Comparison of ENCODE assay signal across 25 mouse cellular contexts in genomic region chr5:123854511-123854910, GRCm38 (mm10). TPM values are rescaled to one million over a fixed set of nuclear protein-coding genes. Genes with fewer than 3 reads are reported as not detected.
DNase-seq lines count a peak whose midpoint lies in the region; ATAC-seq and TF ChIP-seq lines count a peak whose summit lies in the region.
"Had no signal": no experiment of that assay in that cellular context is flagged by ENCODE, and none has a peak within 500 bp of the region (broad histone marks: within the 10 kb centered on the region; RNA-seq: fewer than 3 reads in every experiment).

No protein-coding gene starts in this region.

- no peaks in the 10 kb centered on the region for H3K27me3 ChIP-seq in lung, postnatal 0 days (replicated peaks; ENCODE audit: insufficient read depth, low read length)
- H3K27me3 ChIP-seq in intestine, postnatal 0 days (replicated peaks; ENCODE audit: control insufficient read depth, insufficient read depth, low read length), result no peaks in the 10 kb centered on the region
- no peaks in the 10 kb centered on the region for H3K27me3 ChIP-seq in liver, embryonic 14.5 days (ENCODE audit: control insufficient read depth, insufficient read depth, low read length)
- no peaks in the 10 kb centered on the region for H3K27me3 ChIP-seq in stomach, postnatal 0 days (ENCODE audit: control insufficient read depth, insufficient read depth, low read length)
- H3K27me3 ChIP-seq: kidney, embryonic 15.5 days; limb, embryonic 13.5 days; midbrain, embryonic 12.5 days; neural tube, embryonic 12.5 days had no signal

- no peaks in the 10 kb centered on the region for H3K4me1 ChIP-seq in lung, postnatal 0 days (ENCODE audit: insufficient read depth, low read depth, low read length)
- H3K4me1 ChIP-seq in intestine, postnatal 0 days (replicated peaks; ENCODE audit: control insufficient read depth, insufficient read depth, low read length), result no peaks in the 10 kb centered on the region
- H3K4me1 ChIP-seq in liver, embryonic 14.5 days (replicated peaks; ENCODE audit: control insufficient read depth in 2 of 2, insufficient read depth in 2 of 2, low read length in 1 of 2), result peaks cover 0 to 6% of the 10 kb centered on the region in 2 experiments; a peak in 1 of 4 replicates
- no peaks in the 10 kb centered on the region for H3K4me1 ChIP-seq in stomach, postnatal 0 days (replicated peaks; ENCODE audit: control insufficient read depth, insufficient read depth)
- H3K4me1 ChIP-seq: heart, embryonic 10.5 days; midbrain, embryonic 12.5 days; neural tube, embryonic 12.5 days had no signal

- 50% methylated on average over 9 of the region's 9 CpGs for WGBS in lung, postnatal 0 days
- 34% methylated on average over 9 of the region's 9 CpGs for WGBS in intestine, postnatal 0 days
- 61% methylated on average over 9 of the region's 9 CpGs for WGBS in liver, embryonic 14.5 days (ENCODE audit: insufficient replicate concordance)
- WGBS in stomach, postnatal 0 days, result 52% methylated on average over 9 of the region's 9 CpGs

- no peak overlapping the region for H3K4me2 ChIP-seq in lung, postnatal 0 days (replicated peaks; ENCODE audit: low read depth, low read length)
- H3K4me2 ChIP-seq in intestine, postnatal 0 days (replicated peaks; ENCODE audit: low read depth), result peak overlapping the region; percentile 24
- peak overlapping the region; percentile 24 for H3K4me2 ChIP-seq in liver, embryonic 14.5 days (ENCODE audit: low read depth)
- no peak overlapping the region for H3K4me2 ChIP-seq in stomach, postnatal 0 days (replicated peaks; ENCODE audit: low read depth)
- H3K4me2 ChIP-seq: kidney, embryonic 15.5 days; limb, embryonic 13.5 days; midbrain, embryonic 12.5 days; neural tube, embryonic 12.5 days had no signal

- peak; percentile 65 for DNase-seq in lung, postnatal 0 days (ENCODE audit: low spot score)
- no peak for DNase-seq in lung, postnatal 14 days
- peak in 1 of 3 experiments; percentile 16 for DNase-seq in liver, embryonic 14.5 days (ENCODE audit: low read depth in 3 of 3, low spot score in 3 of 3)
- DNase-seq in stomach, postnatal 0 days (ENCODE audit: low spot score), result peak; percentile 68
- no peak for DNase-seq in cerebellum, adult 11-12 months
- no peak for DNase-seq in cerebellum, adult 18-20 months
- DNase-seq in adrenal gland, postnatal 36 days, result no peak
- DNase-seq: adrenal gland, postnatal 14 days; cerebellum, adult 2 months; cerebellum, postnatal 36 days; thymus, postnatal 14 days had no signal

- H3K4me3 ChIP-seq in lung, postnatal 0 days (ENCODE audit: low read depth, low read length), result no peak overlapping the region
- no peak overlapping the region for H3K4me3 ChIP-seq in intestine, postnatal 0 days (ENCODE audit: low read depth, low read length)
- H3K4me3 ChIP-seq in liver, embryonic 14.5 days (ENCODE audit: insufficient read depth in 1 of 2, low read depth in 2 of 2, low read length in 2 of 2), result no peak overlapping the region; a peak in 1 of 4 replicates
- no peak overlapping the region for H3K4me3 ChIP-seq in stomach, postnatal 0 days (ENCODE audit: low read depth, low read length)
- H3K4me3 ChIP-seq: embryonic facial prominence, embryonic 10.5 days; heart, embryonic 10.5 days; hindbrain, embryonic 10.5 days; kidney, embryonic 15.5 days; limb, embryonic 13.5 days; midbrain, embryonic 12.5 days; neural tube, embryonic 12.5 days had no signal

- no peak overlapping the region for H3K27ac ChIP-seq in lung, postnatal 0 days (ENCODE audit: low read length)
- no peak overlapping the region for H3K27ac ChIP-seq in intestine, postnatal 0 days (ENCODE audit: low read depth, low read length)
- H3K27ac ChIP-seq in liver, embryonic 14.5 days, result no peak overlapping the region
- H3K27ac ChIP-seq in stomach, postnatal 0 days (replicated peaks), result no peak overlapping the region
- H3K27ac ChIP-seq: embryonic facial prominence, embryonic 10.5 days; heart, embryonic 10.5 days; hindbrain, embryonic 10.5 days; kidney, embryonic 15.5 days; limb, embryonic 13.5 days; midbrain, embryonic 12.5 days; neural tube, embryonic 12.5 days had no signal

- H3K9me3 ChIP-seq in lung, postnatal 0 days (ENCODE audit: low read length), result no peaks in the 10 kb centered on the region
- H3K9me3 ChIP-seq in intestine, postnatal 0 days (ENCODE audit: control insufficient read depth), result no peaks in the 10 kb centered on the region
- no peaks in the 10 kb centered on the region for H3K9me3 ChIP-seq in liver, embryonic 14.5 days (ENCODE audit: control insufficient read depth, low read length)
- no peaks in the 10 kb centered on the region for H3K9me3 ChIP-seq in stomach, postnatal 0 days (ENCODE audit: control insufficient read depth, low read length)
- H3K9me3 ChIP-seq: embryonic facial prominence, embryonic 10.5 days; G1E; heart, embryonic 10.5 days; hindbrain, embryonic 10.5 days; kidney, embryonic 15.5 days; limb, embryonic 13.5 days; midbrain, embryonic 12.5 days; neural tube, embryonic 12.5 days had no signal

- TF ChIP-seq CTCF in lung, postnatal 0 days (IDR thresholded peaks at IDR 0.05), result no peak
- no peak for TF ChIP-seq CTCF in intestine, postnatal 0 days (IDR thresholded peaks at IDR 0.05; ENCODE audit: low read depth)
- no peak for TF ChIP-seq CTCF in liver, embryonic 14.5 days (IDR thresholded peaks at IDR 0.05; ENCODE audit: low read depth)
- no peak for TF ChIP-seq CTCF in stomach, postnatal 0 days (IDR thresholded peaks at IDR 0.05; ENCODE audit: low read depth)

- no peaks in the 10 kb centered on the region for H3K36me3 ChIP-seq in lung, postnatal 0 days (ENCODE audit: insufficient read depth, low read length)
- H3K36me3 ChIP-seq in intestine, postnatal 0 days (ENCODE audit: control insufficient read depth, insufficient read depth), result no peaks in the 10 kb centered on the region
- H3K36me3 ChIP-seq in liver, embryonic 14.5 days (replicated peaks; ENCODE audit: control insufficient read depth, insufficient read depth, low read depth), result no peaks in the 10 kb centered on the region
- H3K36me3 ChIP-seq in stomach, postnatal 0 days (ENCODE audit: control insufficient read depth, insufficient read depth, low read length), result no peaks in the 10 kb centered on the region
- H3K36me3 ChIP-seq: embryonic facial prominence, embryonic 10.5 days; G1E; heart, embryonic 10.5 days; hindbrain, embryonic 10.5 days; kidney, embryonic 15.5 days; limb, embryonic 13.5 days; midbrain, embryonic 12.5 days; neural tube, embryonic 12.5 days had no signal

- no peak overlapping the region for H3K9ac ChIP-seq in lung, postnatal 0 days (replicated peaks; ENCODE audit: low read depth)
- no peak overlapping the region for H3K9ac ChIP-seq in intestine, postnatal 0 days (ENCODE audit: low read depth, low read length)
- no peak overlapping the region for H3K9ac ChIP-seq in liver, embryonic 14.5 days (replicated peaks)
- no peak overlapping the region for H3K9ac ChIP-seq in stomach, postnatal 0 days (ENCODE audit: low read length)
- H3K9ac ChIP-seq: kidney, embryonic 15.5 days; limb, embryonic 13.5 days; midbrain, embryonic 12.5 days; neural tube, embryonic 12.5 days had no signal

- peak; percentile 53 for ATAC-seq in lung, postnatal 0 days
- peak; percentile 84 for ATAC-seq in intestine, postnatal 0 days
- ATAC-seq in liver, embryonic 14.5 days (ENCODE audit: insufficient read depth), result peak; percentile 63; the same call in 1 of the 2 replicates
- ATAC-seq in stomach, postnatal 0 days (ENCODE audit: low FRiP score, low TSS enrichment), result peak; percentile 86
- ATAC-seq: activated CD4-positive, CD25-positive, alpha-beta regulatory T cell, adult 4 months had no signal

- no peak for TF ChIP-seq EP300 in lung, postnatal 0 days (IDR thresholded peaks at IDR 0.05)
- no peak for TF ChIP-seq EP300 in liver, embryonic 14.5 days (IDR thresholded peaks at IDR 0.05; ENCODE audit: low read depth)
- no peak for TF ChIP-seq EP300 in stomach, postnatal 0 days (optimal IDR thresholded peaks at IDR 0.05)

RNA-seq across cellular contexts. Expression of gene Hcar2, which starts 10.8 kb away (rescaled TPM):
- 3.7 and 5.4 TPM in 2 replicates for polyA plus RNA-seq in lung, postnatal 0 days (2015; fragmentation: Nextera tagmentation; extraction: Ambion mirVana)
- 0.16 and 0.30 TPM in 2 replicates for polyA plus RNA-seq in intestine, postnatal 0 days (2015; fragmentation: Nextera tagmentation; extraction: Ambion mirVana)
- 0.20 and 0.22 TPM in 2 replicates for polyA plus RNA-seq in liver, embryonic 14.5 days (2012; rRNA removed)
- polyA plus RNA-seq in liver, embryonic 14.5 days (2014; fragmentation: Nextera tagmentation; extraction: Ambion mirVana), result 0.11 and 0.42 TPM in 2 replicates
- 24.0 and 26.8 TPM in 2 replicates for polyA plus RNA-seq in stomach, postnatal 0 days (2015; fragmentation: Nextera tagmentation; extraction: Ambion mirVana)
- total RNA-seq in adrenal gland, postnatal 36 days (2021), result 1 to 10 TPM; 3.5 to 9.6 TPM
- total RNA-seq: gastrocnemius, adult 18-20 months; left cerebral cortex, postnatal 14 days had no signal
- polyA plus RNA-seq: activated CD4-positive, CD25-positive, alpha-beta regulatory T cell, adult 4 months; embryonic facial prominence, embryonic 10.5 days; forebrain, embryonic 11.5 days; G1E; heart, embryonic 10.5 days; heart, postnatal 0 days; midbrain, embryonic 12.5 days; neural tube, embryonic 12.5 days had no signal

RNA-seq across cellular contexts. Expression of gene Hcar1, which starts 25.3 kb away (rescaled TPM):
- 0.53 and 0.55 TPM in 2 replicates for polyA plus RNA-seq in lung, postnatal 0 days (2015; fragmentation: Nextera tagmentation; extraction: Ambion mirVana)
- 1.4 TPM in 2 replicates for polyA plus RNA-seq in intestine, postnatal 0 days (2015; fragmentation: Nextera tagmentation; extraction: Ambion mirVana)
- polyA plus RNA-seq in liver, embryonic 14.5 days (2012; rRNA removed), result 0.06 and 0.08 TPM in 2 replicates
- 0.08 and 0.10 TPM in 2 replicates for polyA plus RNA-seq in liver, embryonic 14.5 days (2014; fragmentation: Nextera tagmentation; extraction: Ambion mirVana)
- 4.9 and 6.0 TPM in 2 replicates for polyA plus RNA-seq in stomach, postnatal 0 days (2015; fragmentation: Nextera tagmentation; extraction: Ambion mirVana)
- 10 to 100 TPM in 1 of 2 experiments, 1 to 10 TPM in 1; 8.8 to 18.3 TPM for total RNA-seq in adrenal gland, postnatal 36 days (2021)
- polyA plus RNA-seq: activated CD4-positive, CD25-positive, alpha-beta regulatory T cell, adult 4 months; G1E; heart, embryonic 10.5 days; hindbrain, embryonic 10.5 days; neural tube, embryonic 12.5 days had no signal

RNA-seq across cellular contexts. Expression of gene Denr, which starts 52.5 kb away (rescaled TPM):
- 70.7 and 87.3 TPM in 2 replicates for polyA plus RNA-seq in lung, postnatal 0 days (2015; fragmentation: Nextera tagmentation; extraction: Ambion mirVana)
- 82.7 and 89.1 TPM in 2 replicates for polyA plus RNA-seq in intestine, postnatal 0 days (2015; fragmentation: Nextera tagmentation; extraction: Ambion mirVana)
- polyA plus RNA-seq in liver, embryonic 14.5 days (2012; rRNA removed), result 8.8 and 17.5 TPM in 2 replicates
- 43.0 and 50.0 TPM in 2 replicates for polyA plus RNA-seq in liver, embryonic 14.5 days (2014; fragmentation: Nextera tagmentation; extraction: Ambion mirVana)
- polyA plus RNA-seq in stomach, postnatal 0 days (2015; fragmentation: Nextera tagmentation; extraction: Ambion mirVana), result 107 and 122 TPM in 2 replicates
- 10 to 100 TPM; 66.5 to 73.3 TPM for total RNA-seq in adrenal gland, postnatal 36 days (2021)

Comparison
In these comparisons a context has a peak if more than half of its experiments do, and no peak if none do; other contexts are left out.
1. DNase-seq: peak in lung, postnatal 0 days (single experiment) and stomach, postnatal 0 days (single experiment); none in lung, postnatal 14 days (single experiment), cerebellum, adult 11-12 months (single experiment), cerebellum, adult 18-20 months (0 of 2) and adrenal gland, postnatal 36 days (0 of 2).
2. H3K4me2 ChIP-seq: peak in intestine, postnatal 0 days (single experiment) and liver, embryonic 14.5 days (single experiment); none in lung, postnatal 0 days (single experiment) and stomach, postnatal 0 days (single experiment).
3. Peak in every context shown above with its lines, with median percentiles within 50 percentile points of each other: ATAC-seq.